Mouse (Mus musculus) lung, adult 18-20 months (tissue): ENCODE data around the gene Hoxd9.
A peak's percentile ranks its signal among the peaks of the same experiment; 100 is the strongest.

Experiments used
- DNase-seq, 2 experiments: peaks; one replicate each; pipeline ENCODE4 v3.0.0; 2022; ENCODE audit warnings: mixed read lengths in 2 of 2

The Hoxd9 gene

GRCm38 (mm10) chr2:74698201-74699052 lies 900 bp downstream of the Hoxd9 start:
- DNase-seq = no peak

- no peak for DNase-seq
Measured at GRCm38 (mm10) chr2:74699053-74699430, 1.5 kb downstream of the Hoxd9 start.

- no peak for DNase-seq
Measured at GRCm38 (mm10) chr2:74699664-74700545, 2.4 kb downstream of the Hoxd9 start.

- no peak for DNase-seq
Measured at GRCm38 (mm10) chr2:74700546-74701112, 3.1 kb downstream of the Hoxd9 start.

GRCm38 (mm10) chr2:74701949-74702819 lies 4.7 kb downstream of the Hoxd9 start:
- DNase-seq = peak; percentile 49 to 53

- DNase-seq = no peak
Measured at GRCm38 (mm10) chr2:74702820-74703219, 5.3 kb downstream of the Hoxd9 start.

- no peak for DNase-seq
Measured at GRCm38 (mm10) chr2:74703317-74703716, 5.8 kb downstream of the Hoxd9 start.

GRCm38 (mm10) chr2:74703720-74704392 lies 6.3 kb downstream of the Hoxd9 start:
- no peak for DNase-seq

- no peak for DNase-seq
Measured at GRCm38 (mm10) chr2:74704393-74704998, 7.0 kb downstream of the Hoxd9 start, which contains the start of gene Hoxd8. Hoxd8 (plus strand) TSS chr2:74704615.

GRCm38 (mm10) chr2:74704999-74705466 lies 7.5 kb downstream of the Hoxd9 start:
- no peak for DNase-seq

- DNase-seq = no peak
Measured at GRCm38 (mm10) chr2:74705467-74706089, 8.1 kb downstream of the Hoxd9 start.

GRCm38 (mm10) chr2:74706393-74706960 lies 8.9 kb downstream of the Hoxd9 start:
- no peak for DNase-seq

GRCm38 (mm10) chr2:74707599-74707998 lies 10.1 kb downstream of the Hoxd9 start:
- DNase-seq = no peak

GRCm38 (mm10) chr2:74708676-74709075 lies 11.1 kb downstream of the Hoxd9 start:
- DNase-seq = no peak

GRCm38 (mm10) chr2:74709465-74710419 lies 12.2 kb downstream of the Hoxd9 start:
- no peak for DNase-seq

- no peak for DNase-seq
Measured at GRCm38 (mm10) chr2:74710929-74711543, 13.5 kb downstream of the Hoxd9 start.

- no peak for DNase-seq
Measured at GRCm38 (mm10) chr2:74711721-74712621, 14.4 kb downstream of the Hoxd9 start, which contains the start of the genes Hoxd3 and Hoxd4. Hoxd3 (plus strand) TSS chr2:74711927. Hoxd4 (plus strand) TSS chr2:74711929.
